Mouse (Mus musculus) forebrain, embryonic 16.5 days (tissue): ENCODE data around the gene Serpina3m. TPM values are rescaled to one million over a fixed set of nuclear protein-coding genes. Genes with fewer than 3 reads are reported as not detected.

Experiments used
- ATAC-seq: fragments of 200-750 bp; cut with Nextera tagmentation; 2 replicates; pipeline ENCODE4 v1.8.0; 2017; ENCODE audit warnings: mild to moderate bottlenecking, moderate library complexity
- H3K27ac ChIP-seq: fragments of 300-500 bp; sonication (generic); 2 replicates; pipeline ENCODE4 v1.5.1; 2014; ENCODE audit warnings: low read length, control low read depth
- H3K27me3 ChIP-seq: fragments of 300-500 bp; sonication (generic); replicated peaks from 2 replicates; pipeline ENCODE4 v1.6.1; 2014; ENCODE audit warnings: low read length; ENCODE audit not compliant: control insufficient read depth, insufficient read depth
- H3K36me3 ChIP-seq: fragments of 300-500 bp; sonication (generic); 2 replicates; pipeline ENCODE4 v1.6.1; 2014; ENCODE audit not compliant: control insufficient read depth, insufficient read depth
- H3K4me1 ChIP-seq: fragments of 300-500 bp; sonication (generic); replicated peaks from 2 replicates; pipeline ENCODE4 v1.6.1; 2014; ENCODE audit warnings: low read length; ENCODE audit not compliant: control insufficient read depth, insufficient read depth
- H3K4me2 ChIP-seq: fragments of 300-500 bp; sonication (generic); 2 replicates; pipeline ENCODE4 v1.6.1; 2014; ENCODE audit warnings: mild to moderate bottlenecking, low read length, control low read depth
- H3K4me3 ChIP-seq: fragments of 300-500 bp; sonication (generic); replicated peaks from 2 replicates; pipeline ENCODE4 v1.5.1; 2014; ENCODE audit warnings: mild to moderate bottlenecking, low read length, control low read depth
- H3K9ac ChIP-seq: fragments of 300-500 bp; sonication (generic); replicated peaks from 2 replicates; pipeline ENCODE4 v1.6.1; 2014; ENCODE audit warnings: low read depth, low read length, control low read depth
- H3K9me3 ChIP-seq: fragments of 300-500 bp; sonication (generic); 2 replicates; pipeline ENCODE4 v1.6.1; 2016; ENCODE audit warnings: low read length; ENCODE audit not compliant: control insufficient read depth
- WGBS: fragments of 180-500 bp; shearing (Covaris S2); extraction: QIAGEN DNeasy Blood & Tissue Kit; methylation state at CpG from one replicate; pipeline ENCODE4 v1.1.7; 2014; 5-methylcytosine and 5-hydroxymethylcytosine counted together
- polyA plus RNA-seq: library from polyadenylated mRNA; unstranded; fragments of >200 nt; fragmentation: Nextera tagmentation; extraction: Ambion mirVana; gene quantifications from 2 replicates; pipeline ENCODE4 v1.2.1, GENCODE M21; 2015

Gene Serpina3m
- polyA plus RNA-seq, 1 experiment from 2014 or later, result not detected

- no peak overlapping the region for H3K4me2 ChIP-seq
- no peak overlapping the region for H3K4me3 ChIP-seq
- H3K9ac ChIP-seq, result no peak overlapping the region
- H3K4me1 ChIP-seq, result no peaks in the 10 kb centered on the region
- WGBS, result 75% methylated on average over 20 of the region's 20 CpGs
- H3K9me3 ChIP-seq, result no peaks in the 10 kb centered on the region
- no peaks in the 10 kb centered on the region for H3K36me3 ChIP-seq
- ATAC-seq, result no peak; the same call in 1 of the 2 replicates
- no peak overlapping the region for H3K27ac ChIP-seq
- H3K27me3 ChIP-seq, result no peaks in the 10 kb centered on the region
These were observed 95.9 kb downstream of the Serpina3m start for GRCm38 (mm10) chr12:104433951-104434735.

DNA sequence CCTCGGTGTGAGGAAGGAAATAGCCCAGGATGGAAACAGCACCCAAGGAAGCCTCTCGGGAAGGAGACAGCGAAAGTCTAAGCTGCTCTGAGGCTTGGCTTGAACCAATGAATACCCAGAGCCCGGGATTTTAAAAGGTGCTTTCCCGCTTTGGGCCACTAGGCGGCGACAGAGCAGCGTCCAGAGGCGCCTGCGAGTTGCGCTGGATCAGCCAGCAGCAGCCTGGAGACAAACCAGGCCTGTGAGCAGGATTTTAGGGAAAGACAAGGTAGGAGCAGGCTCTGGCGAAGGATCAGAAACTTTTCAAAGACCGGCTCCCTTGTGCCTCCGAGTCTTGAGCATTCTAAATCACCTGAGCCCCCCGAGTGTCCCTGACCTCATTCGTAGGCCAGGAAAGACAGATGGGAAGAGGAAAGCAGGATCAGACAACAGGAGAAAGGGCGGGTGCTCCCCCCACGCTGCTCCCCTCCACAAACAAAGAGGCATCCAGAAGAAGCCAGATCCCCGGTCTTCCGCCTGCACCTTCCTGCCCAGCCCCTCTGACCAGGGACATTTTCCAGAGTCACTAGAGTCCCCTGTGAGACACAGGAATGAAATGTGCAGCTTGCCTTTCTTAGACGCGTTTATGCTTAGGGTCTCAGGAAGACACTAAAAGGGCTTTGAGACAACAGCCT lies 101.9 kb downstream of the Serpina3m start:
- Histone ChIP-seq H3K4me2 (no peak overlapping the region), H3K9me3 (no peaks in the 10 kb centered on the region), H3K27ac (no peak overlapping the region), H3K4me1 (no peaks in the 10 kb centered on the region), H3K27me3 (no peaks in the 10 kb centered on the region), H3K9ac (no peak overlapping the region), H3K4me3 (no peak overlapping the region), H3K36me3 (no peaks in the 10 kb centered on the region)
- peak; percentile 67 for ATAC-seq
- WGBS, result 11% methylated on average over 22 of the region's 22 CpGs

DNA sequence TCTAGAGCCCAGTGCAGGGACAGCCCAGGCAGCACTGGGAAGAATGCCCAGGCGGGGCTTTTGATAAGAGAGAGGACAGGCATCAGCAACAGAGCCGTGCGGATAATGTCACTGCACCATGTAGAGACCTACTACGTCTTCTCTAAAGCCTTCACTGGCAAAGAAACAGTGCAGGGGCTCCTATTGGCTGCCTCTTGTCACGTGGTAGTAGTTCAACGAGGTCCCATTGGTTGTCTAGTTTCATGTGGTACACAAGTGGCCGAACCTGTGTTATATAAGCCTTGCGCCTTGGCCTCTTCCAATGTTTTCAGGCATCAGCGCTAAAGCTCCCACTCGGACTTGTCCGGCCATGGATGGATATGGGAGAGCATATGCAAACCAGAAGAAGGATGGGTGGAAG lies 105.4 kb downstream of the Serpina3m start:
- no peaks in the 10 kb centered on the region for H3K9me3 ChIP-seq
- no peak overlapping the region for H3K4me3 ChIP-seq
- WGBS, result 87% methylated on average over 11 of the region's 11 CpGs
- ATAC-seq, result no peak
- H3K27me3 ChIP-seq, result no peaks in the 10 kb centered on the region
- no peak overlapping the region for H3K4me2 ChIP-seq
- H3K9ac ChIP-seq, result no peak overlapping the region
- no peaks in the 10 kb centered on the region for H3K4me1 ChIP-seq
- H3K36me3 ChIP-seq, result no peaks in the 10 kb centered on the region
- H3K27ac ChIP-seq, result no peak overlapping the region

Other genes starting within 250 kb of the Serpina3m start
- not detected in 2 replicates for gene Serpina5, start 237.4 kb upstream of the Serpina3m start, polyA plus RNA-seq
- gene Serpina3a, start 225.8 kb upstream of the Serpina3m start, polyA plus RNA-seq, result not detected in 2 replicates
- 0.10 TPM in 1 of 2 replicates, not detected in the other for gene Serpina3b, start 210.5 kb upstream of the Serpina3m start, polyA plus RNA-seq
- gene Serpina3c, start 184.6 kb upstream of the Serpina3m start, polyA plus RNA-seq, result not detected in 2 replicates
- gene Serpina3f, start 123.9 kb upstream of the Serpina3m start, polyA plus RNA-seq, result 0.20 TPM in 1 of 2 replicates, not detected in the other
- gene Serpina3g, start 102.2 kb upstream of the Serpina3m start, polyA plus RNA-seq, result not detected in 2 replicates
- gene Serpina3i, start 75.4 kb upstream of the Serpina3m start, polyA plus RNA-seq, result not detected in 2 replicates
- gene Serpina3j, start 23.9 kb upstream of the Serpina3m start, polyA plus RNA-seq, result not detected in 2 replicates
- not detected in 2 replicates for gene Serpina3k, start within 50 bp of the Serpina3m start, polyA plus RNA-seq
- 0.22 TPM in 1 of 2 replicates, not detected in the other for gene Serpina3n, start 68.2 kb downstream of the Serpina3m start, polyA plus RNA-seq
- gene Gsc, start 134.8 kb downstream of the Serpina3m start, polyA plus RNA-seq, result not detected in 2 replicates